Mouse (Mus musculus): ENCODE results near the gene Trim67. TPM values are rescaled to one million over a fixed set of nuclear protein-coding genes. Genes with fewer than 3 reads are reported as not detected.

The Trim67 gene
- polyA plus RNA-seq, 1 experiment, result not detected

DNA sequence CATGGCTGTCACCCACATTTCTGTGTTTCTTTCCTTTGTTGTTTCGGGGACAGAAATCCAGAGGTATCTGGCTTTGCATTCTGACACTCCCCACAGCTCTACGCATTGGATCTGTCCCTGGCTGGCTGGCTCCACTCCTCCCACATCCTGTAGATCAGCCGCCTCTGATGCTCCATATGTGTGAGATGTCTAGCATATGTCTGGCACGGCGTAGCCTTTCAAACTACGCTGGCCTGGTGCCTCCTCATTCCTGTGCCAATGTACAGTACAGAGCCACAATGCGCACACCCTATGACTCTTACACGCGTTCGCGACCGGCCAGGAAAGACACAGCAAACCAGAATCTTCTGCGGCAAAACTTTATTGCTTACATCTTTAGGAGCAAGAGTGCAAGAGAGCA lies 8.3 kb upstream of the Trim67 start:
- no peak overlapping the region for H3K4me3 ChIP-seq (replicated peaks; ENCODE audit: control insufficient read depth, low read depth, low read length)
- 86% methylated on average over 13 of the region's 13 CpGs for WGBS
- no peaks in the 10 kb centered on the region for H3K4me1 ChIP-seq (ENCODE audit: control insufficient read depth, insufficient read depth, low read length)
- H3K27ac ChIP-seq (ENCODE audit: control insufficient read depth, insufficient read depth, low read depth, low read length, poor library complexity), result no peak overlapping the region
- TF ChIP-seq CTCF (IDR thresholded peaks at IDR 0.05; ENCODE audit: control insufficient read depth, insufficient read depth, low read length), result no peak
- no peak for TF ChIP-seq POLR2A (IDR thresholded peaks at IDR 0.05; ENCODE audit: borderline replicate concordance, control insufficient read depth, low read depth, low read length)

GRCm38 (mm10) chr8:124790676-124791075 lies 2.2 kb upstream of the Trim67 start:
- Histone ChIP-seq H3K4me1 (ENCODE audit: control insufficient read depth, insufficient read depth, low read length) (no peaks in the 10 kb centered on the region; the same call in 1 of the 2 replicates), H3K27ac (ENCODE audit: control insufficient read depth, insufficient read depth, low read depth, low read length, poor library complexity) (no peak overlapping the region), H3K4me3 (replicated peaks; ENCODE audit: control insufficient read depth, low read depth, low read length) (no peak overlapping the region)
- TF ChIP-seq CTCF (IDR thresholded peaks at IDR 0.05; ENCODE audit: control insufficient read depth, insufficient read depth, low read length), result no peak
- no peak for TF ChIP-seq POLR2A (IDR thresholded peaks at IDR 0.05; ENCODE audit: borderline replicate concordance, control insufficient read depth, low read depth, low read length)
- WGBS, result 20% methylated on average over 4 of the region's 4 CpGs

- WGBS, result 53% methylated on average over 4 of the region's 4 CpGs
- no peak for TF ChIP-seq POLR2A (IDR thresholded peaks at IDR 0.05; ENCODE audit: borderline replicate concordance, control insufficient read depth, low read depth, low read length)
- TF ChIP-seq CTCF (IDR thresholded peaks at IDR 0.05; ENCODE audit: control insufficient read depth, insufficient read depth, low read length), result no peak
Observed at GRCm38 (mm10) chr8:124791751-124792150, 1.1 kb upstream of the Trim67 start.

GRCm38 (mm10) chr8:124792186-124792585 lies 706 bp upstream of the Trim67 start:
- H3K4me3 ChIP-seq (replicated peaks; ENCODE audit: control insufficient read depth, low read depth, low read length), result no peak overlapping the region
- WGBS, result 2% methylated on average over 32 of the region's 32 CpGs
- no peaks in the 10 kb centered on the region; the same call in 1 of the 2 replicates for H3K4me1 ChIP-seq (ENCODE audit: control insufficient read depth, insufficient read depth, low read length)
- no peak for TF ChIP-seq POLR2A (IDR thresholded peaks at IDR 0.05; ENCODE audit: borderline replicate concordance, control insufficient read depth, low read depth, low read length)
- TF ChIP-seq CTCF (IDR thresholded peaks at IDR 0.05; ENCODE audit: control insufficient read depth, insufficient read depth, low read length), result no peak
- no peak overlapping the region for H3K27ac ChIP-seq (ENCODE audit: control insufficient read depth, insufficient read depth, low read depth, low read length, poor library complexity)

More at GRCm38 (mm10) chr8:124791751-124792150, 1.1 kb upstream of the Trim67 start:
- Histone ChIP-seq H3K27ac (ENCODE audit: control insufficient read depth, insufficient read depth, low read depth, low read length, poor library complexity) (no peak overlapping the region), H3K4me3 (replicated peaks; ENCODE audit: control insufficient read depth, low read depth, low read length) (no peak overlapping the region), H3K4me1 (ENCODE audit: control insufficient read depth, insufficient read depth, low read length) (no peaks in the 10 kb centered on the region; the same call in 1 of the 2 replicates)

GRCm38 (mm10) chr8:124793172-124793651 lies 320 bp downstream of the Trim67 start:
- TF ChIP-seq CTCF (IDR thresholded peaks at IDR 0.05; ENCODE audit: control insufficient read depth, insufficient read depth, low read length) (no peak), POLR2A (IDR thresholded peaks at IDR 0.05; ENCODE audit: borderline replicate concordance, control insufficient read depth, low read depth, low read length) (no peak)
- WGBS, result 3% methylated on average over 40 of the region's 51 CpGs
- H3K4me1 ChIP-seq (ENCODE audit: control insufficient read depth, insufficient read depth, low read length), result no peaks in the 10 kb centered on the region; the same call in 1 of the 2 replicates
- H3K4me3 ChIP-seq (replicated peaks; ENCODE audit: control insufficient read depth, low read depth, low read length), result no peak overlapping the region
- no peak overlapping the region; the same call in 1 of the 2 replicates for H3K27ac ChIP-seq (ENCODE audit: control insufficient read depth, insufficient read depth, low read depth, low read length, poor library complexity)

DNA sequence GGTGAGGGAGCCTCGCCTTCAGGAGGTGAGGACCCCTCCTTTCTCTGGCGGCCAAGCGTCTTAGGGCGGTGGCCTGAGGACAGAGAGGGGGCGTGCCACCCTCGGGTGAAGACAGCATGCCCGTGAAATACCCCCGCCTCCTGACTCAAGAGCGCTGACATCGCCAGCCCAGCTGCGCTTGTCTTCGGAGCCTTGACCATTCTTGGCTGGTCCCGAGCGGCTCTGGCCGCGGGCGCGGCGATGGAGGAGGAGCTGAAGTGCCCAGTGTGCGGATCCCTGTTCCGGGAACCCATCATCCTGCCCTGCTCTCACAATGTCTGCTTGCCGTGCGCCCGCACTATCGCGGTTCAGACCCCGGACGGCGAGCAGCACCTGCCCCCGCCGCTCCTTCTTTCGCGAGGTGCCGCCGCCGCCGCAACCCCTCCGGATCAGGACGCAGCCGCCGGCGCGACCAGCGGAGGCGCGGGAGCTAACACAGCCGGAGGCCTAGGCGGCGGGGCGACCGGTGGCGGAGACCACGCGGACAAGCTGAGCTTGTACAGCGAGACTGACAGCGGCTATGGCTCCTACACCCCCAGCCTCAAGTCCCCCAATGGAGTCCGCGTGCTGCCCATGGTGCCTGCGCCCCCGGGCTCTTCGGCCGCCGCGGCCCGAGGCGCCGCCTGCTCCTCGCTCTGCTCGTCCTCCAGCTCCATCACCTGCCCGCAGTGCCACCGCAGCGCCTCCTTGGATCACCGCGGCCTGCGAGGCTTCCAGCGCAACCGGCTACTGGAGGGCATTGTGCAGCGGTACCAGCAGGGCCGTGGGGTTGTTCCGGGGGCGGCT lies 981 bp downstream of the Trim67 start:
- TF ChIP-seq CTCF (IDR thresholded peaks at IDR 0.05; ENCODE audit: control insufficient read depth, insufficient read depth, low read length) (no peak), POLR2A (IDR thresholded peaks at IDR 0.05; ENCODE audit: borderline replicate concordance, control insufficient read depth, low read depth, low read length) (no peak)
- no peaks in the 10 kb centered on the region; the same call in 1 of the 2 replicates for H3K4me1 ChIP-seq (ENCODE audit: control insufficient read depth, insufficient read depth, low read length)
- 3% methylated on average over 81 of the region's 81 CpGs for WGBS
- H3K27ac ChIP-seq (ENCODE audit: control insufficient read depth, insufficient read depth, low read depth, low read length, poor library complexity), result no peak overlapping the region; the same call in 1 of the 2 replicates
- H3K4me3 ChIP-seq (replicated peaks; ENCODE audit: control insufficient read depth, low read depth, low read length), result no peak overlapping the region

GRCm38 (mm10) chr8:124794486-124794780 lies 1.5 kb downstream of the Trim67 start:
- no peak overlapping the region for H3K4me3 ChIP-seq (replicated peaks; ENCODE audit: control insufficient read depth, low read depth, low read length)
- H3K27ac ChIP-seq (ENCODE audit: control insufficient read depth, insufficient read depth, low read depth, low read length, poor library complexity), result no peak overlapping the region
- no peaks in the 10 kb centered on the region; the same call in 1 of the 2 replicates for H3K4me1 ChIP-seq (ENCODE audit: control insufficient read depth, insufficient read depth, low read length)
- TF ChIP-seq POLR2A (IDR thresholded peaks at IDR 0.05; ENCODE audit: borderline replicate concordance, control insufficient read depth, low read depth, low read length), result no peak; the same call in 1 of the 2 replicates
- TF ChIP-seq CTCF (IDR thresholded peaks at IDR 0.05; ENCODE audit: control insufficient read depth, insufficient read depth, low read length), result no peak
- under 1% methylated on average over 25 of the region's 25 CpGs for WGBS

DNA sequence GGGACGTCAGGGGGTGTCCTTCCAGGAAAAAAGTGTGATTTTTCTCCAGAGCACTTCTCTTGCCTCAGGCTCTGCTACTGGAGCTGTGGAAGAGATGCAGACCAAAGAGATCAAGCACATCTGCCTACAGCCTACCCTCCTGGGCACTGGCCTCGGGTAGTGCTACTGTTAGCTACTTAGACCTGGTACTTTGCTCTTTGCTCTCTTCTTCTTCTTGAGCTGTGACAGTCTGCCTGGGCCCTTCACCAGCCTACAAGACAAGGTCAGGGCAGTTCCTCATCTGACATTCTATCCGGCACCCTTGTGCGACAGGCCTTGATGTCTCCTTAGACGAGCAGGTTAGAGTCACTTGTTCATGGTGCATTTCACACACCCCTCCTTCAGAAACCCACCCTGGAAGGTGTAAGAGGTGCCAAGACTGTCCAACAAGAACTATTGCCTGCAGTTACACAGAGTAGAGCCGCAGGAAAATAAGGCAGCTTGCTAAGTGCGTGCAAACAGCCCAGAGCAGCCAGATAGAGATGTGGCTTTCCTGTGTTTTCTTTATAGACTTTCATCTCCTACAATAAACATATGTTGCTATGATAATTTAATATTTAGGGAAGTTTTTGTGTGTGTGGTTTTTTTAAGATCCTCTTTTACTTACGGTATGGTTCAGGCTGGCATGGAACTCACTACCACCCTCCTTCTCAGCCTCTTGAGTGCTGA lies 3.0 kb downstream of the Trim67 start:
- no peak overlapping the region for H3K27ac ChIP-seq (ENCODE audit: control insufficient read depth, insufficient read depth, low read depth, low read length, poor library complexity)
- no peak overlapping the region for H3K4me3 ChIP-seq (replicated peaks; ENCODE audit: control insufficient read depth, low read depth, low read length)
- TF ChIP-seq CTCF (IDR thresholded peaks at IDR 0.05; ENCODE audit: control insufficient read depth, insufficient read depth, low read length) (no peak), POLR2A (IDR thresholded peaks at IDR 0.05; ENCODE audit: borderline replicate concordance, control insufficient read depth, low read depth, low read length) (no peak)
- WGBS, result 49% methylated on average over 8 of the region's 8 CpGs
- no peaks in the 10 kb centered on the region; the same call in 1 of the 2 replicates for H3K4me1 ChIP-seq (ENCODE audit: control insufficient read depth, insufficient read depth, low read length)
